Mouse (Mus musculus) adrenal gland, adult (tissue): ENCODE data around the gene Lama2.

Experiments
- DNase-seq, 2 experiments: peaks; one replicate each; pipeline ENCODE4 v3.0.0; 2022 to 2023; ENCODE audit warnings: low spot score in 1 of 2; ENCODE audit not compliant: inconsistent age in 2 of 2

Lama2 gene

GRCm38 (mm10) chr10:27619658-27620057 lies at the start of gene Lama2:
Gene Lama2 (minus strand): TSS chr10:27619758.
- no peak for DNase-seq

DNA sequence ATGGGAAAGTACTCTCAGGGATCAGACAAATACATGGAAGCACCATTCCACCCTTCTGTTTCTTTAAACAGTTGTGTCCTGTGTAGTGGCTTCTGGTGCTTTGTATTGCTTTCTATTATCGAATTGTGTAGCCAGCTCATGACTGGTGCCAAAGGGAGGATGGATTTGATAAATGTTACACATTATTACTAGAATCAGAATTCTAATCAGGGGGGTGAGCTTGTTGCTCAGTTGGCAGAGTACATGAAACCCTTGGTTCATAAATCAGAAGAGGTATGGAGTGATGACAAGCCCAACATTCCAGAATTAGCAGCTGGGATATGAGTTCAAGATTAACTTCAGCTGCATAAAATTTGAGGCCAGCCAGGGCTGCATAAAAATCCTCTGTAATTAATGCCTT lies 44.8 kb upstream of the Lama2 start:
- DNase-seq: no peak

- peak in 1 of 2 experiments; percentile 23 for DNase-seq
Measured at GRCm38 (mm10) chr10:27663396-27663795, 43.8 kb upstream of the Lama2 start.

DNA sequence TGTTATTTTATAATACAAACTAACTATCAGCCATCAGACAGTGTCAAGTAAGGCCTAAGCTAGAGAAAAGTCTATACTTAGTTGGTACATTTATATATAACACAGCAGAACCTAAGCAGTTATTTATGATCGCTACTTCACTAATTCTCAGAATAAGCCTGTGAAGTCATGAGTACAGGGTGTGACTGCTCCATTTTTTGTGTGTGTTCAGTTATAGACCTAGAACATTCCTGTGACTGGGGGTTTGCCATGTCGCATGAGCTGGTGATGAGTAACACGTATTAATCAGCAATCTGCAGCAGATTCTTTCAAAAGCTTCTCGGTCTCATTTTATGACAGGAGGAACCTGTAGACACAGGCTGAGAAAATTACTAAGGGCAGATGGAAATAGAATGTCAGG lies 34.6 kb upstream of the Lama2 start:
- no peak for DNase-seq

- no peak for DNase-seq
Measured at GRCm38 (mm10) chr10:27652694-27653335, 33.3 kb upstream of the Lama2 start.

GRCm38 (mm10) chr10:27635721-27636120 lies 16.2 kb upstream of the Lama2 start:
- DNase-seq: no peak

DNA sequence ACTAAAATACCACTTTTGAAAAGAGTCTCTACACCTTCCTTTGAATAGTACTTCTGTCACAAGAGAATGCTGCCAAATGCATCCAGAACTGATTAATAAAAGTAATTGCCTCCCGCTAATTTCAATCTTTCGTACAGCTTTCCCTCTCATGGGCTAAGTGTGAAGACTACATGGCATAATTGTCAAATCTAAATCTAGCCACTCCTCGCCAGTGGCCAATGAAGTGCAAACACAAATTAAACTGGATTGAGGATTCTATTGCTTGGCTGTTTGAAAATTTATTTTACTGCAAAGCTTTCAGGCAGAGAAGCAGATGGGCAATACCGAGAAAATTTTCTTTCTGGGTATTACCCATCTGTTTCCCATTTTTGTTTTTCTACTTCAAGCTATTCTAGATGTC lies 11.4 kb upstream of the Lama2 start:
- no peak for DNase-seq

DNA sequence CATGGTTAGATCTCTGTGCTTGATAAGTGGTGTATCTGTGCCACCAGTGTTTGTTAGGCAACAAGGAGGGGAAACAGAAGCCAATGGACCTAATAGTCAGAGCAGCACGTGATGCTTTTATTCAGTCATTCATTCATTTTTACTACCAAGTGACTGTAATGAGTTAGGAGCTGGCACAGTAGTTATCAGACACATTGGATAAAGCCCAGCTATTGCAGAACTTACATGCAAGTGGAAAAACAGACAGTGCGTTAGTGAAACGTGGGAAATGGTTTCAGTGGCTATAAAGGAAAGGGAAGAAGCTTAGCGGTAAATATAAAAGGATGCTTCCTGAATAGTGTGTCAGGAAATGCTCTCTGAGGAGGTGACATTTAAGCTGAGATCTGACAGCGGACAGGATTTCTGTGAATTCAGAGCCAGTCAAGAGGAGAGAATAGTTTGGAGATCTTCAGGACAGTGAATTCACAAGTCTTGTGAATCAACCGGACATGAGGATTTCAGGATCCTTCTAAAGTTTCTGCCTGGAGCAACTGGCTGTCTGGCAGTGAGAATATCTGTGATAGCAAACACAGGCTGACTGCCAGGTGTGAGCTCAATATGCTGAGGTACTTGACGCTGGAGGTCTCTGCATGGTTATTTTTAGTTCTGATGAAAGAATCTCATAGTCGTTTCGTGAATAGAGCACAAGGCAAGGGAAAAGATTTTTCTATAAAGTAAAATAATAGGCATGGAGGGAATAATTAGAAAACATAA lies 2.3 kb upstream of the Lama2 start:
- no peak for DNase-seq

- DNase-seq: no peak
Measured at GRCm38 (mm10) chr10:27617522-27618020, 2.0 kb downstream of the Lama2 start.

DNA sequence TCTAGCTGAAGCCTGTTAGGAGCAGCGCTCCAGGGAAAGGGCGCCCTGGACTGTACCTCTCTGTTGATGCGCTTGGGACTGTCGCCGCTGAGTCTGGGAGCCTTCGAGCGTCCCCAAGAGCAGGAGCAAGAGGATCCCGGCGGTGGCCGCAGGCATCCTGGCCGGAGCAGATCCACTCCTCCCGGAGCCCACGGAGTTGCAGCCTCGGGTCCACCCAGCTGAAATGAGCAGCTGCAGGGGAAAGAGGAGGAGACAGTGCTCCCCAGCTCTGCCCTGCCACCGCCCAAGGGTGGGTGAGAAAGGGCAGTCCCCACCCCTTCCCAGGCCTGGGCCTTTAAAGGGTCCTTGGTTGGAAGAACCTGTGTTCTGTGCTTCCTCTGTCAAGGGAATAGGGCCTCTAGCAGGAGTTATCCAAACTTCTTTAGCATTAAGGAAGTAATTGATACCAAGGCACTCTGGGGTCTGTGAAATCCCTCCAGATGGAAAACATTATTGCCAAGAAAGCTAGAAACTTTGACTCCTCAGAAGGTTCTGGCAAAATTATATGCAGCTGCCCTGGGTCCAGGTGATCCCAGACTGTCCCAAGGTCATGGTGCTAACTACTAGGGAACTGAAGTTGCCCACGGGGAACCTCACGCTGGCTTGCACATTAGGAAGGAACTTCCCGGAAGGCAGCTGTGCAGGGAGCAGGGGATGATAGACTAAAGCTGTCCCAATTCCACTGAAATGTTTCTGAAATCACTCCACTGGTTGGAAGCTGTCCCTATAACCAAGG lies 2.7 kb downstream of the Lama2 start:
- DNase-seq: peak; percentile 7 to 21

- DNase-seq: no peak
Measured at GRCm38 (mm10) chr10:27595675-27596074, 23.9 kb downstream of the Lama2 start.

GRCm38 (mm10) chr10:27533217-27533616 lies 86.3 kb downstream of the Lama2 start:
- no peak for DNase-seq

- DNase-seq: no peak
Measured at GRCm38 (mm10) chr10:27508847-27509459, 110.6 kb downstream of the Lama2 start.

GRCm38 (mm10) chr10:27500863-27501262 lies 118.7 kb downstream of the Lama2 start:
- DNase-seq: no peak

DNA sequence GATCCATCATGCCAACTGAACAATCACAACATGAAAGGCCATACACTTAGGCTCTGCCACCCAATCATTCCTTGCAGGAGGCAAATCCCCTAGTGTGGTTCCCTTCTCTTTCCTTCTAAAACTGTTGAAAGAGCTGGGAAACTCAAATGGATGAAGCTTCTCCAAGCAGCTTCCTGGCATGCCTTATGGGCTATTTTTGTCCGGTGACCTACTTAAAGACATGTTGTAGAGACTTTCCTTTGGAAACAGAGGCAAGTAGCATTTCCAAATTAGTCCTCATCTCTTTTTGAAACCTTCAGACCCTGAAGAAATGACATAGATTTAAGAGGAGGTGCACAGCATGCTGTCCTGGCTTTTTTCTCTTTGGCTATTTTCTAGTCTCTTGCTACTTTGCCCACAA lies 131.1 kb downstream of the Lama2 start:
- DNase-seq: no peak

GRCm38 (mm10) chr10:27484041-27484440 lies 135.5 kb downstream of the Lama2 start:
- no peak for DNase-seq

GRCm38 (mm10) chr10:27475540-27475939 lies 144.0 kb downstream of the Lama2 start:
- DNase-seq: no peak

DNA sequence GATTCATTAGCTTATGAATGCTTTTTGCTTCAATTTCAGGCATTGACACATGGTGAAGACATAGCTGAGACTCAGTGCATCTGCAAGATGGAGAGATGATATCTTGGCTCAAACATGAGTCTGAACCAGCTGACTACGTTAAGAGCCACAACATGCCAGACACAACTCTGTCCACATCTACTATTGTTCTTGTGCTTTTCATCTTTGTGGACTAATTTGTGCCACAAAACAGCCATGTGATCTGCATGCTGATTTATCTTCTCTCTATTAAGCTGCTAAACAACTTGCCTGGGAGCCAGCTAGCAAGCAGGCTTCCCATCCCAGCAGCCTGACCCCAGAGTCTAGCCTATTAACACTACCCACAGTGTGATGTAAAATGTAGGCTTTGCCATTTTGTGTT lies 151.3 kb downstream of the Lama2 start:
- no peak for DNase-seq

DNA sequence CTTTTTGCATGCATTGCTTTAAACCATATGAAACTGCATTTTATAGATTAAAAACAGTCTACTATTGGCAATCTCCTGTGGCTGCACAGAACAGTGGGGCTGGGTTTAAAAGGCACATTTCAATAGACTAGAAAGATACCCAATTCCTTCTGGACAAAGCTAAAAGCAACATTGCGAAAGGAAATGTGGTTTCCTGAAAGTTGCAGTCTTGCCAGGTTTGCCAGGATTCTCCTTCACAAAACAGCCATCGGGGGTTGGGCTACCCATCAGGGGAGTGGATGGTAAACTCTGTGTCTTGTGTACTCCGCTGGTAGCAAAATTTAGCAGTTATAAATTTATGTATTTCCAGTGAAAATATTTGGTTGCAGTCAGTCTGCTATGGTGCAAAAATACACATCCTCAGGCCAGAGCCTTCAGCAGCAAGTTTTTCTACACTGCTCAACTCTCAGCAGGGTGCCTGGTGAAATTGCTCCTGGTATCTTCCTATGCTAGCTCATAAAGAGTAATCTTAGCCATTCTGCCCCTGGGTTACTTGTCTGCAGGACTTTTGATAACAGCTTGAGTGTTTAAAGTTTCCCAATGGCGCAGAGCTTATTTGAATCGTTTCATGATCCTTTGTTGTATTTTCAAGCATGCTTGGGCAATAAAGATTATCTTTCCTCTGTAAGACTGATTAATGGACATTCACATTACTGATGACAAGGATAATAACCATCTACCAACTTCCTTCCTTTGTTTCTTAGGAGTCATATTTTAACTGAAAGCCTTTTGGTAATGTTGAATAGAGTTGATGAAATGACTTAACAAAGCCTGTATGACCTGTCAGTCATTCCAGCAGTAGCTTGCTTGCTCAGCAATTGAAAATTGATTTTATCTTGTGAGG lies 205.7 kb downstream of the Lama2 start:
- DNase-seq: no peak

DNA sequence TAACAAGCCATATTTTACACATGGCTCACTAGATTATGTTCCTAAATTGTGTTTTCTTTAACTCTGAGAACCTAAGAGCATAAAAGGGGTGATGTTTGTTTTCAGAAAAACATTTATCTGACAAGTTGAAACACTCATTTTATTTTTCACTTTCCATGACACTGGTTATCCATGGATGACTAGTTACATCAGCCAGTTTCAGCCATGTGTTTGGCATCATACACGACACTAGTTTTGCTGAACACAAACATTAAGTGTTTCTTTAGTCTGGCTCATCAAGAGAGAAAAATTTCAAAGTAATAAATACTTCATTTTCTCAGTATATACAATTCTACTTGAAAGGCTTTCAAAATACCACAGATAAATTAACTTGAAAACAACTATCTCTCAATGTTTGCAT lies 228.8 kb downstream of the Lama2 start:
- DNase-seq: no peak
